Mouse (Mus musculus) embryonic fibroblast, embryonic 13.5 days (primary cell): ENCODE measurements around the gene Birc7.

Experiments used
- CTCF ChIP-seq: IDR thresholded peaks from 2 replicates; pipeline ENCODE4 v1.5.1; 2011; ENCODE audit warnings: mild to moderate bottlenecking, control low read depth, low read length, moderate library complexity, borderline replicate concordance; ENCODE audit not compliant: insufficient read depth
- POLR2A ChIP-seq: IDR thresholded peaks from 2 replicates; pipeline ENCODE4 v1.6.1; 2011; ENCODE audit warnings: low read depth, mild to moderate bottlenecking, control low read depth, low read length, moderate library complexity

GRCm38 (mm10) chr2:180932418-180932817 is 3.6 kb downstream of the Birc7 start:
- TF ChIP-seq CTCF, result no peak
- TF ChIP-seq POLR2A, result no peak
